Mouse (Mus musculus): ENCODE results near the gene B3gnt7. TPM values are rescaled to one million over a fixed set of nuclear protein-coding genes. Genes with fewer than 3 reads are reported as not detected.
"Not testable (repeated sequence)": the region's sequence is repeated elsewhere in the genome, so short reads cannot be mapped to it uniquely, and the experiment has no call there.

Gene B3gnt7
- total RNA-seq, 2 experiments from 2014 or later, result 0.30 to 0.42 TPM

GRCm38 (mm10) chr1:86301221-86302091, 1.2 kb upstream of the B3gnt7 start:
- no peak for DNase-seq
- intact Hi-C loops (cut with DNase I), result no loop called here

- DNase-seq, result peak; percentile 34 to 41
These were observed 636 bp downstream of the B3gnt7 start for GRCm38 (mm10) chr1:86303063-86303872.

GRCm38 (mm10) chr1:86303873-86304250, 1.2 kb downstream of the B3gnt7 start:
- intact Hi-C loops (cut with DNase I), result no loop called here
- DNase-seq, result no peak

More at GRCm38 (mm10) chr1:86303063-86303872, 636 bp downstream of the B3gnt7 start:
- intact Hi-C loops (cut with DNase I), result no loop called here

GRCm38 (mm10) chr1:86306686-86307085, 4.1 kb downstream of the B3gnt7 start:
- no peak for DNase-seq
- intact Hi-C loops (cut with DNase I), result no loop called here

GRCm38 (mm10) chr1:86307177-86307762, 4.6 kb downstream of the B3gnt7 start:
- intact Hi-C loops (cut with DNase I), result no loop called here
- DNase-seq, result no peak

GRCm38 (mm10) chr1:86307871-86308641, 5.4 kb downstream of the B3gnt7 start:
- intact Hi-C loops (cut with DNase I), result no loop called here
- DNase-seq, result no peak

- intact Hi-C loops (cut with DNase I), result no loop called here
- no peak for DNase-seq
These were observed 6.7 kb downstream of the B3gnt7 start for GRCm38 (mm10) chr1:86309270-86309833.

GRCm38 (mm10) chr1:86310536-86311310, 8.1 kb downstream of the B3gnt7 start:
- no peak for DNase-seq
- intact Hi-C loops (cut with DNase I), result no loop called here

GRCm38 (mm10) chr1:86311467-86312005, 8.9 kb downstream of the B3gnt7 start:
- intact Hi-C loops (cut with DNase I), result no loop called here
- no peak for DNase-seq

GRCm38 (mm10) chr1:86312269-86312668, 9.6 kb downstream of the B3gnt7 start:
- DNase-seq, result no peak
- intact Hi-C loops (cut with DNase I), result no loop called here

- DNase-seq, result no peak
- intact Hi-C loops (cut with DNase I), result no loop called here
These were observed 10.6 kb downstream of the B3gnt7 start for GRCm38 (mm10) chr1:86313096-86313771.

- peak in 1 of 2 experiments; percentile 44 for DNase-seq
- intact Hi-C loops (cut with DNase I), result no loop called here
These were observed 11.1 kb downstream of the B3gnt7 start for GRCm38 (mm10) chr1:86313772-86314125.

GRCm38 (mm10) chr1:86320822-86321413, 18.3 kb downstream of the B3gnt7 start:
- DNase-seq, result no peak
- intact Hi-C loops (cut with DNase I), result no loop called here

- intact Hi-C loops (cut with DNase I), result loop anchor here (5.0 kb wide), 1 partner anchor 274 kb away; the partner anchor contains the start of gene Psmd1
- no peak for DNase-seq
These were observed 33.7 kb downstream of the B3gnt7 start for GRCm38 (mm10) chr1:86336330-86336729.

GRCm38 (mm10) chr1:86339156-86339812, 36.7 kb downstream of the B3gnt7 start:
- DNase-seq, result peak; percentile 75 to 79
- intact Hi-C loops (cut with DNase I), result loop anchor here (1.0 to 5.0 kb wide), 3 partner anchors 125 to 277 kb away; partner anchors contain the start of gene Psmd1

- intact Hi-C loops (cut with DNase I); DNase-seq: not testable (repeated sequence)
These were observed 38.5 kb downstream of the B3gnt7 start for GRCm38 (mm10) chr1:86341096-86341495.

- intact Hi-C loops (cut with DNase I), result no loop called here
These were observed 39.7 kb downstream of the B3gnt7 start for GRCm38 (mm10) chr1:86342371-86342770.

More at GRCm38 (mm10) chr1:86342371-86342770, 39.7 kb downstream of the B3gnt7 start:
- DNase-seq, result no peak
